Mouse (Mus musculus): ENCODE results near the gene Trim25.
"Not testable (repeated sequence)": the region's sequence is repeated elsewhere in the genome, so short reads cannot be mapped to it uniquely, and the experiment has no call there.

Gene Trim25

GRCm38 (mm10) chr11:88994492-88994891 is 4.7 kb upstream of the Trim25 start:
- DNase-seq (ENCODE audit: low read depth), result no peak

- no peak for DNase-seq (ENCODE audit: low read depth)
Observed at GRCm38 (mm10) chr11:88995616-88996015, 3.6 kb upstream of the Trim25 start.

- DNase-seq (ENCODE audit: low read depth), result no peak
Observed at GRCm38 (mm10) chr11:88996427-88996826, 2.7 kb upstream of the Trim25 start.

- DNase-seq (ENCODE audit: low read depth), result not testable (repeated sequence)
Observed at GRCm38 (mm10) chr11:88997343-88997742, 1.8 kb upstream of the Trim25 start.

GRCm38 (mm10) chr11:88998406-88998805 is 770 bp upstream of the Trim25 start:
- DNase-seq (ENCODE audit: low read depth), result no peak

GRCm38 (mm10) chr11:88999723-89000526 is 749 bp downstream of the Trim25 start:
- DNase-seq (ENCODE audit: low read depth), result no peak

- no peak for DNase-seq (ENCODE audit: low read depth)
Observed at GRCm38 (mm10) chr11:89000527-89000819, 1.3 kb downstream of the Trim25 start.

- no peak for DNase-seq (ENCODE audit: low read depth)
Observed at GRCm38 (mm10) chr11:89001569-89001968, 2.4 kb downstream of the Trim25 start.

GRCm38 (mm10) chr11:89002068-89002467 is 2.9 kb downstream of the Trim25 start:
- DNase-seq (ENCODE audit: low read depth), result no peak

GRCm38 (mm10) chr11:89002621-89003020 is 3.4 kb downstream of the Trim25 start:
- DNase-seq (ENCODE audit: low read depth), result no peak

- no peak for DNase-seq (ENCODE audit: low read depth)
Observed at GRCm38 (mm10) chr11:89003078-89003477, 3.9 kb downstream of the Trim25 start.

GRCm38 (mm10) chr11:89003726-89004125 is 4.5 kb downstream of the Trim25 start:
- no peak for DNase-seq (ENCODE audit: low read depth)

GRCm38 (mm10) chr11:89005473-89005872 is 6.3 kb downstream of the Trim25 start:
- no peak for DNase-seq (ENCODE audit: low read depth)

GRCm38 (mm10) chr11:89006404-89006803 is 7.2 kb downstream of the Trim25 start:
- no peak for DNase-seq (ENCODE audit: low read depth)

GRCm38 (mm10) chr11:89007582-89007981 is 8.4 kb downstream of the Trim25 start:
- DNase-seq (ENCODE audit: low read depth), result no peak

- DNase-seq (ENCODE audit: low read depth), result no peak
Observed at GRCm38 (mm10) chr11:89009066-89009465, 9.9 kb downstream of the Trim25 start.

GRCm38 (mm10) chr11:89009496-89009895 is 10.3 kb downstream of the Trim25 start:
- DNase-seq (ENCODE audit: low read depth), result no peak

GRCm38 (mm10) chr11:89012241-89012640 is 13.1 kb downstream of the Trim25 start:
- DNase-seq (ENCODE audit: low read depth), result no peak

- DNase-seq (ENCODE audit: low read depth), result no peak
Observed at GRCm38 (mm10) chr11:89017514-89018182, 18.5 kb downstream of the Trim25 start.

GRCm38 (mm10) chr11:89020681-89021305 is 21.6 kb downstream of the Trim25 start:
- DNase-seq (ENCODE audit: low read depth), result no peak

GRCm38 (mm10) chr11:89021687-89022086 is 22.5 kb downstream of the Trim25 start:
- DNase-seq (ENCODE audit: low read depth), result no peak

GRCm38 (mm10) chr11:89022120-89022731 is 23.1 kb downstream of the Trim25 start:
- no peak for DNase-seq (ENCODE audit: low read depth)

- no peak for DNase-seq (ENCODE audit: low read depth)
Observed at GRCm38 (mm10) chr11:89023477-89023876, 24.3 kb downstream of the Trim25 start.
